Mouse (Mus musculus): ENCODE results near the gene Serpinb1c.
"Not testable (repeated sequence)": the region's sequence is repeated elsewhere in the genome, so short reads cannot be mapped to it uniquely, and the experiment has no call there.

DNA sequence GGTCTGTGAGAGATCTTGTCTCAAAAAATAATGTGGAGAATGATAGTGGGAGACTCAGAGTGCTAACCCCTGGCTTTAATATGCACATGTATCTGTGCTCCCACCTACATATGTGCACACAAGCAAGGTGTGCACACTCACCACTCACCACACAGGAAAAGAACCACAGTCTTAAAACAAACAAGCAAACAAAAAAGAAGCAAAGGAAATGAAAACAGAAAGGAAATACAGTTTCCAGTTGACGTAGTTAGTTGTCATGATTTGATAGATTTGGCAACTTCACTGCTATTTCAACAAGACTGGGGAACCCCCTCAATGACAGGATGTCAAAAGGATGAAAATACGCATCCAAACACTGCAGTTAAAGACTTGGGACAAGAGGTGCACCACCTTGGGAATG lies 1.1 kb upstream of the Serpinb1c start:
- TF ChIP-seq CTCF (IDR thresholded peaks at IDR 0.05; ENCODE audit: low read depth, low read length); GATA1 (IDR thresholded peaks at IDR 0.05; ENCODE audit: borderline replicate concordance, low read length); POLR2AphosphoS5 (IDR thresholded peaks at IDR 0.05; ENCODE audit: insufficient replicate concordance, low read depth, low read length); TAL1 (conservative IDR thresholded peaks at IDR 0.05; ENCODE audit: low read depth, low read length): not testable (repeated sequence)
